ENCODE assay signal across 22 mouse cellular contexts in the genomic region with DNA sequence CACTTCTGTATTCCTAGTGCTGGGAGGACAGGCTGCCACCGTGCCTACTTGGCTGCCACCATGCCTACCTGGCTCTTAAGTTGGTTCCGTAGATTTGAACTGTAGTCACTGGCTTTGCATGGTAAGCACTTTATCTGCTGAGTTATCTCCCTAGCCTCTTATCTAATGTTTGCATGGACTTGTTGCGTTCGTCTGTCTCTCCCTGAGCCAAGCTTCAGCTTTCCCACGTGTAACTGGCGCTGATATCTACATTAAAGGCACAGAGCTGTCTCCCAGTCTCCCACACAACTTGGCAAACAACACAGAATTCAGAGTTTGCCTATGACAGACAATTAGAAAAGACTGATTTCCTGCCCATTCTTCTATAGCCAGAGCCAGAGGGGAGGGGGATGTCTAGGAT. TPM values are rescaled to one million over a fixed set of nuclear protein-coding genes. Genes with fewer than 3 reads are reported as not detected.
"Had no signal": no experiment of that assay in that cellular context is flagged by ENCODE, and none has a peak within 500 bp of the region (broad histone marks: within the 10 kb centered on the region; RNA-seq: fewer than 3 reads in every experiment).

No protein-coding gene starts in this region.

- DNase-seq: kidney, adult 11 months; kidney, adult 9 months; kidney, postnatal 36 days; lung, embryonic 14.5 days; lung, postnatal 14 days; retina, postnatal 1 day; right cerebral cortex, postnatal 4 days; spleen, adult 18-20 months; thymus, adult 2 months; thymus, postnatal 25 days had no signal

- H3K9me3 ChIP-seq: limb, embryonic 15.5 days; midbrain, embryonic 12.5 days; neural tube, embryonic 13.5 days had no signal

- H3K36me3 ChIP-seq: limb, embryonic 15.5 days; midbrain, embryonic 12.5 days; neural tube, embryonic 13.5 days had no signal

- H3K27me3 ChIP-seq: limb, embryonic 15.5 days; megakaryocyte, embryonic 14.5 days; midbrain, embryonic 12.5 days; neural tube, embryonic 13.5 days had no signal

- H3K4me2 ChIP-seq: limb, embryonic 15.5 days; lung, embryonic 14.5 days; midbrain, embryonic 12.5 days; neural tube, embryonic 13.5 days had no signal

- ATAC-seq: midbrain, embryonic 16.5 days had no signal

- H3K4me3 ChIP-seq: layer of hippocampus, adult 2 months; limb, embryonic 15.5 days; megakaryocyte, embryonic 14.5 days; midbrain, embryonic 12.5 days; neural tube, embryonic 13.5 days had no signal

- H3K9ac ChIP-seq: limb, embryonic 15.5 days; lung, embryonic 14.5 days; midbrain, embryonic 12.5 days; neural tube, embryonic 13.5 days had no signal

- H3K27ac ChIP-seq: kidney, postnatal 0 days; layer of hippocampus, adult 2 months; limb, embryonic 15.5 days; macrophage; midbrain, embryonic 12.5 days; neural tube, embryonic 13.5 days had no signal

- H3K4me1 ChIP-seq: limb, embryonic 15.5 days; megakaryocyte, embryonic 14.5 days; midbrain, embryonic 12.5 days; neural tube, embryonic 13.5 days had no signal

RNA-seq across cellular contexts. Expression of gene Etnppl, which starts 43.4 kb away (rescaled TPM):
- polyA plus RNA-seq: limb, embryonic 11.5 days; lung, embryonic 14.5 days; macrophage; midbrain, embryonic 16.5 days; neural tube, embryonic 13.5 days; stomach, embryonic 14.5 days; testis, adult 2 months; thymus, adult 2 months; urinary bladder, adult 2 months had no signal
